Mouse (Mus musculus): ENCODE measurements around the gene Acta2. TPM values are rescaled to one million over a fixed set of nuclear protein-coding genes. Genes with fewer than 3 reads are reported as not detected.

The Acta2 gene
- polyA plus RNA-seq, 1 experiment from 2014 or later, result 1,121 TPM

Other genes with a start within 250 kb of the Acta2 start
- gene Lipk, start 247.3 kb downstream of the Acta2 start, polyA plus RNA-seq (2015; fragmentation: Nextera tagmentation; extraction: Ambion mirVana), result not detected in 2 replicates
- not detected in 2 replicates for gene Lipn, start 188.2 kb downstream of the Acta2 start, polyA plus RNA-seq (2015; fragmentation: Nextera tagmentation; extraction: Ambion mirVana)
- gene Lipm, start 154.7 kb downstream of the Acta2 start, polyA plus RNA-seq (2015; fragmentation: Nextera tagmentation; extraction: Ambion mirVana), result 0.06 and 0.47 TPM in 2 replicates
- 0.10 and 1.3 TPM in 2 replicates for gene Ankrd22, start 89.5 kb downstream of the Acta2 start, polyA plus RNA-seq (2015; fragmentation: Nextera tagmentation; extraction: Ambion mirVana)
- 7.6 and 8.6 TPM in 2 replicates for gene Stambpl1, start 63.4 kb downstream of the Acta2 start, polyA plus RNA-seq (2015; fragmentation: Nextera tagmentation; extraction: Ambion mirVana)
- 5.0 and 5.5 TPM in 2 replicates for gene Fas, start 35.1 kb upstream of the Acta2 start, polyA plus RNA-seq (2015; fragmentation: Nextera tagmentation; extraction: Ambion mirVana)
- 3.0 and 3.4 TPM in 2 replicates for gene Ch25h, start 219.6 kb upstream of the Acta2 start, polyA plus RNA-seq (2015; fragmentation: Nextera tagmentation; extraction: Ambion mirVana)